ENCODE assay signal across 8 mouse cellular contexts in genomic region chr6:120821715-120822114, GRCm38 (mm10). TPM values are rescaled to one million over a fixed set of nuclear protein-coding genes. Genes with fewer than 3 reads are reported as not detected.
A peak's percentile ranks its signal among the peaks of the same experiment; 100 is the strongest.
DNase-seq lines count a peak whose midpoint lies in the region; ATAC-seq and TF ChIP-seq lines count a peak whose summit lies in the region.

No protein-coding gene starts in this region.

- no peak for TF ChIP-seq CTCF in G1E (IDR thresholded peaks at IDR 0.05; ENCODE audit: low read depth, low read length)

- H3K27ac ChIP-seq in heart, embryonic 16.5 days (ENCODE audit: low read length), result no peak overlapping the region
- H3K27ac ChIP-seq in hindbrain, embryonic 11.5 days (ENCODE audit: low read depth, low read length), result no peak overlapping the region
- no peak overlapping the region for H3K27ac ChIP-seq in midbrain, embryonic 11.5 days (ENCODE audit: low read depth, low read length)

- DNase-seq in heart, postnatal 4 days, result no peak
- DNase-seq in G1E (ENCODE audit: low spot score), result no peak
- DNase-seq in hindbrain, embryonic 11.5 days (ENCODE audit: low spot score), result no peak
- no peak for DNase-seq in midbrain, embryonic 11.5 days (ENCODE audit: low spot score, missing footprints)
- no peak for DNase-seq in cerebellum, adult 11-12 months
- DNase-seq in gastrocnemius, postnatal 36 days, result no peak

- 45% methylated on average over 5 of the region's 5 CpGs for WGBS in heart, embryonic 16.5 days
- 58% methylated on average over 5 of the region's 5 CpGs for WGBS in hindbrain, embryonic 11.5 days
- WGBS in midbrain, embryonic 11.5 days, result 56% methylated on average over 5 of the region's 5 CpGs

- peaks cover 16% of the 10 kb centered on the region for H3K4me1 ChIP-seq in heart, embryonic 16.5 days (ENCODE audit: control insufficient read depth, insufficient read depth, low read length)
- H3K4me1 ChIP-seq in G1E (ENCODE audit: insufficient read depth, low read depth, low read length), result peaks cover 50% of the 10 kb centered on the region
- no peaks in the 10 kb centered on the region; the same call in 1 of the 2 replicates for H3K4me1 ChIP-seq in hindbrain, embryonic 11.5 days (replicated peaks; ENCODE audit: control insufficient read depth, insufficient read depth, low read length)
- H3K4me1 ChIP-seq in midbrain, embryonic 11.5 days (ENCODE audit: control insufficient read depth, insufficient read depth, low read length), result peaks cover 7% of the 10 kb centered on the region

- no peak for ATAC-seq in heart, embryonic 16.5 days (replicated peaks; ENCODE audit: extremely low read depth, insufficient read depth, low FRiP score)
- no peak for ATAC-seq in G1E (ENCODE audit: extremely low read depth, insufficient number of reproducible peaks, low FRiP score, poor library complexity, severe bottlenecking)
- no peak for ATAC-seq in hindbrain, embryonic 11.5 days (ENCODE audit: low FRiP score)
- ATAC-seq in midbrain, embryonic 11.5 days (ENCODE audit: low FRiP score), result no peak
- no peak for ATAC-seq in megakaryocyte progenitor cell, adult 5-6 weeks (replicated peaks; ENCODE audit: poor library complexity)

- peak overlapping the region; percentile 79 for H3K9ac ChIP-seq in heart, embryonic 16.5 days (ENCODE audit: low read length)
- peak overlapping the region; percentile 79; the same call in 1 of the 2 replicates for H3K9ac ChIP-seq in hindbrain, embryonic 11.5 days (ENCODE audit: low read depth, low read length)
- H3K9ac ChIP-seq in midbrain, embryonic 11.5 days (ENCODE audit: low read length), result peak overlapping the region; percentile 69

- peak overlapping the region; percentile 75 for H3K4me2 ChIP-seq in heart, embryonic 16.5 days (ENCODE audit: low read depth, low read length)
- peak overlapping the region; percentile 55 for H3K4me2 ChIP-seq in hindbrain, embryonic 11.5 days (replicated peaks; ENCODE audit: low read depth, low read length)
- H3K4me2 ChIP-seq in midbrain, embryonic 11.5 days, result peak overlapping the region; percentile 71

- no peaks in the 10 kb centered on the region for H3K27me3 ChIP-seq in heart, embryonic 16.5 days (ENCODE audit: control insufficient read depth, insufficient read depth, low read length)
- H3K27me3 ChIP-seq in G1E (ENCODE audit: insufficient read depth, low read length), result no peaks in the 10 kb centered on the region
- H3K27me3 ChIP-seq in hindbrain, embryonic 11.5 days (ENCODE audit: control insufficient read depth, insufficient read depth, low read length), result no peaks in the 10 kb centered on the region
- no peaks in the 10 kb centered on the region for H3K27me3 ChIP-seq in midbrain, embryonic 11.5 days (ENCODE audit: control insufficient read depth, insufficient read depth, low read length)

- H3K4me3 ChIP-seq in heart, embryonic 16.5 days (ENCODE audit: low read length), result peak overlapping the region; percentile 72
- peak overlapping the region; percentile 100 for H3K4me3 ChIP-seq in G1E (ENCODE audit: low read depth, low read length)
- H3K4me3 ChIP-seq in hindbrain, embryonic 11.5 days (ENCODE audit: low read depth, low read length), result peak overlapping the region; percentile 86
- peak overlapping the region; percentile 68 for H3K4me3 ChIP-seq in midbrain, embryonic 11.5 days (ENCODE audit: low read depth, low read length)

- H3K36me3 ChIP-seq in heart, embryonic 16.5 days (ENCODE audit: control insufficient read depth, insufficient read depth), result peaks cover 16% of the 10 kb centered on the region
- H3K36me3 ChIP-seq in G1E (replicated peaks), result peaks cover 30% of the 10 kb centered on the region
- peaks cover 15% of the 10 kb centered on the region for H3K36me3 ChIP-seq in hindbrain, embryonic 11.5 days (ENCODE audit: control insufficient read depth, insufficient read depth, low read length)
- peaks cover 13% of the 10 kb centered on the region for H3K36me3 ChIP-seq in midbrain, embryonic 11.5 days (ENCODE audit: control insufficient read depth, insufficient read depth, low read length)

- H3K9me3 ChIP-seq in heart, embryonic 16.5 days (replicated peaks; ENCODE audit: control insufficient read depth, low read length), result no peaks in the 10 kb centered on the region
- H3K9me3 ChIP-seq in G1E (replicated peaks), result no peaks in the 10 kb centered on the region
- H3K9me3 ChIP-seq in hindbrain, embryonic 11.5 days (ENCODE audit: control insufficient read depth, low read length), result no peaks in the 10 kb centered on the region
- H3K9me3 ChIP-seq in midbrain, embryonic 11.5 days (ENCODE audit: control insufficient read depth, low read length), result no peaks in the 10 kb centered on the region

- intact Hi-C loops in gastrocnemius, postnatal 36 days (cut with DNase I), result no loop called here

RNA-seq across cellular contexts. Expression of gene Atp6v1e1, which starts 0.9 kb away (rescaled TPM):
- polyA plus RNA-seq in heart, embryonic 16.5 days (2015; fragmentation: Nextera tagmentation; extraction: Ambion mirVana), result 138 and 146 TPM in 2 replicates
- 100 to 1,000 TPM; 145 TPM for total RNA-seq in heart, postnatal 4 days (2021)
- 113 and 124 TPM in 2 replicates for total RNA-seq in G1E (2014; fragmentation: Nextera tagmentation)
- 233 and 247 TPM in 2 replicates for total RNA-seq in G1E (2017)
- 50.0 and 51.0 TPM in 2 replicates for polyA plus RNA-seq in G1E (2012)
- polyA plus RNA-seq in hindbrain, embryonic 11.5 days (2014; fragmentation: Nextera tagmentation; extraction: Ambion mirVana), result 183 and 184 TPM in 2 replicates
- polyA plus RNA-seq in midbrain, embryonic 11.5 days (2014; fragmentation: Nextera tagmentation; extraction: Ambion mirVana), result 162 and 163 TPM in 2 replicates
- 100 to 1,000 TPM; 113 to 124 TPM for total RNA-seq in gastrocnemius, postnatal 36 days (2021)
- total RNA-seq in megakaryocyte progenitor cell, adult 5-6 weeks (2015), result 139 and 152 TPM in 2 replicates
- 135 and 152 TPM in 2 replicates for total RNA-seq in megakaryocyte progenitor cell, adult 5-6 weeks (2017)

RNA-seq across cellular contexts. Expression of gene Bcl2l13, which starts 14.3 kb away (rescaled TPM):
- 26.1 and 32.2 TPM in 2 replicates for polyA plus RNA-seq in heart, embryonic 16.5 days (2015; fragmentation: Nextera tagmentation; extraction: Ambion mirVana)
- 10 to 100 TPM; 69.7 to 69.8 TPM for total RNA-seq in heart, postnatal 4 days (2021)
- total RNA-seq in G1E (2014; fragmentation: Nextera tagmentation) (85.0 and 85.7 TPM in 2 replicates), G1E (2017) (31.0 and 37.0 TPM in 2 replicates)
- polyA plus RNA-seq in G1E (2012), result 450 and 524 TPM in 2 replicates
- polyA plus RNA-seq in hindbrain, embryonic 11.5 days (2014; fragmentation: Nextera tagmentation; extraction: Ambion mirVana), result 31.7 and 33.7 TPM in 2 replicates
- 40.9 and 45.6 TPM in 2 replicates for polyA plus RNA-seq in midbrain, embryonic 11.5 days (2014; fragmentation: Nextera tagmentation; extraction: Ambion mirVana)
- total RNA-seq in gastrocnemius, postnatal 36 days (2021), result 10 to 100 TPM; 59.6 to 67.3 TPM
- 18.4 and 23.9 TPM in 2 replicates for total RNA-seq in megakaryocyte progenitor cell, adult 5-6 weeks (2015)
- 17.7 and 34.6 TPM in 2 replicates for total RNA-seq in megakaryocyte progenitor cell, adult 5-6 weeks (2017)

RNA-seq across cellular contexts. Expression of gene Slc25a18, which starts 48.3 kb away (rescaled TPM):
- polyA plus RNA-seq in heart, embryonic 16.5 days (2015; fragmentation: Nextera tagmentation; extraction: Ambion mirVana), result 0.14 and 0.20 TPM in 2 replicates
- total RNA-seq in heart, postnatal 4 days (2021), result under 1 TPM; 0.14 to 0.36 TPM
- total RNA-seq in G1E (2014; fragmentation: Nextera tagmentation), result not detected in 2 replicates
- total RNA-seq in G1E (2017), result 0.05 and 0.12 TPM in 2 replicates
- 0.06 TPM in 1 of 2 replicates, not detected in the other for polyA plus RNA-seq in G1E (2012)
- 2.2 and 2.3 TPM in 2 replicates for polyA plus RNA-seq in hindbrain, embryonic 11.5 days (2014; fragmentation: Nextera tagmentation; extraction: Ambion mirVana)
- polyA plus RNA-seq in midbrain, embryonic 11.5 days (2014; fragmentation: Nextera tagmentation; extraction: Ambion mirVana), result 0.90 and 1.4 TPM in 2 replicates
- not detected for total RNA-seq in gastrocnemius, postnatal 36 days (2021)
- not detected in 2 replicates for total RNA-seq in megakaryocyte progenitor cell, adult 5-6 weeks (2015)
- total RNA-seq in megakaryocyte progenitor cell, adult 5-6 weeks (2017), result not detected in 2 replicates
